ENCODE assay signal across 8 mouse cellular contexts in the genomic region with DNA sequence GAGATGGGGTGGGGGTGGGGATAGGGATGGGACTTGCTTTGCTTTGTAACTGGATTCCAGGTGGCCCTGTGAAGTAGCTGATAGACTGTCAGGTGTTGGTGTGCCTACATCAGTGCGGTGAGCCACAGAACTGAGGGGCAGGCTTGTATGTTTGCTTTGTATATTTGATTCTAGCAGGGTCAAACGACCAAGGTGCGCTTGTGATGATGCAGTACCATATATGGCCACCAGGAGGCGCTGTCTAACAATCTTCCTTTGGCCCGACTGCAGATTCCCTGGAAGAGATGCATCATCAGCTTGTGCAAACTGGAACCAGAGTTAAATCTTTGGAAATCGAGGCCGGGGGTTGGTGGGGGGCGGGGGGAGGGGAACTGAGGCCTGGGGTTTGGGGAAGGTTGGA.
A peak's percentile ranks its signal among the peaks of the same experiment; 100 is the strongest.
DNase-seq lines count a peak whose midpoint lies in the region; ATAC-seq and TF ChIP-seq lines count a peak whose summit lies in the region.

No protein-coding gene starts in this region.

- no peaks in the 10 kb centered on the region for H3K27me3 ChIP-seq in hindbrain, postnatal 0 days (ENCODE audit: insufficient read depth, low read length)
- H3K27me3 ChIP-seq in liver, embryonic 14.5 days (ENCODE audit: control insufficient read depth, insufficient read depth, low read length), result no peaks in the 10 kb centered on the region

- H3K9ac ChIP-seq in hindbrain, postnatal 0 days (replicated peaks; ENCODE audit: low read length), result no peak overlapping the region
- no peak overlapping the region for H3K9ac ChIP-seq in liver, embryonic 14.5 days (replicated peaks)

- no peaks in the 10 kb centered on the region for H3K9me3 ChIP-seq in hindbrain, postnatal 0 days (ENCODE audit: low read length)
- no peaks in the 10 kb centered on the region for H3K9me3 ChIP-seq in liver, embryonic 14.5 days (ENCODE audit: control insufficient read depth, low read length)

- H3K27ac ChIP-seq in hindbrain, postnatal 0 days, result no peak overlapping the region
- H3K27ac ChIP-seq in liver, embryonic 14.5 days, result no peak overlapping the region

- WGBS in hindbrain, postnatal 0 days, result 3% methylated on average over 8 of the region's 8 CpGs
- 4% methylated on average over 8 of the region's 8 CpGs for WGBS in liver, embryonic 14.5 days (ENCODE audit: insufficient replicate concordance)

- DNase-seq in left cerebral cortex, adult 18-20 months (ENCODE audit: low spot score in 2 of 2), result peak; percentile 68 to 76
- no peak for DNase-seq in left cerebral cortex, adult 11 months (ENCODE audit: low spot score)
- DNase-seq in R1 (ENCODE audit: low read depth, low spot score), result peak; percentile 79
- peak; percentile 91 to 93 for DNase-seq in cerebellum, postnatal 14 days
- peak; percentile 83 for DNase-seq in hindbrain, postnatal 0 days (ENCODE audit: low spot score)
- no peak for DNase-seq in liver, embryonic 14.5 days (ENCODE audit: low read depth in 3 of 3, low spot score in 3 of 3)
- DNase-seq in retina, postnatal 7 days (ENCODE audit: low read depth, low spot score), result peak; percentile 54

- H3K4me1 ChIP-seq in hindbrain, postnatal 0 days (ENCODE audit: insufficient read depth, low read length), result no peaks in the 10 kb centered on the region
- no peaks in the 10 kb centered on the region for H3K4me1 ChIP-seq in liver, embryonic 14.5 days (replicated peaks; ENCODE audit: control insufficient read depth in 2 of 2, insufficient read depth in 2 of 2, low read length in 1 of 2)

- no peak overlapping the region for H3K4me2 ChIP-seq in hindbrain, postnatal 0 days (ENCODE audit: low read depth, low read length)
- no peak overlapping the region for H3K4me2 ChIP-seq in liver, embryonic 14.5 days (ENCODE audit: low read depth)

- ATAC-seq in hindbrain, postnatal 0 days, result 0 out of 2 replicates have a peak, but pooled peaks have one; percentile 55
- ATAC-seq in liver, embryonic 14.5 days (ENCODE audit: insufficient read depth), result no peak
- no peak for ATAC-seq in erythroid progenitor cell, adult 5-6 weeks (replicated peaks; ENCODE audit: low FRiP score, poor library complexity, severe bottlenecking)

- H3K36me3 ChIP-seq in hindbrain, postnatal 0 days (ENCODE audit: insufficient read depth, low read length), result no peaks in the 10 kb centered on the region
- H3K36me3 ChIP-seq in liver, embryonic 14.5 days (replicated peaks; ENCODE audit: control insufficient read depth, insufficient read depth, low read depth), result no peaks in the 10 kb centered on the region

- TF ChIP-seq EP300 in liver, embryonic 14.5 days (IDR thresholded peaks at IDR 0.05; ENCODE audit: low read depth), result no peak

- TF ChIP-seq CTCF in hindbrain, postnatal 0 days (IDR thresholded peaks at IDR 0.05; ENCODE audit: low read depth), result peak; percentile 93
- TF ChIP-seq CTCF in liver, embryonic 14.5 days (IDR thresholded peaks at IDR 0.05; ENCODE audit: low read depth), result peak; percentile 87

- no peak overlapping the region for H3K4me3 ChIP-seq in hindbrain, postnatal 0 days (ENCODE audit: low read length)
- H3K4me3 ChIP-seq in liver, embryonic 14.5 days (ENCODE audit: insufficient read depth in 1 of 2, low read depth in 2 of 2, low read length in 2 of 2), result no peak overlapping the region

Comparison
In these comparisons a context has a peak if more than half of its experiments do, and no peak if none do; other contexts are left out.
1. DNase-seq: peak in left cerebral cortex, adult 18-20 months (2 of 2), R1 (single experiment), cerebellum, postnatal 14 days (2 of 2), hindbrain, postnatal 0 days (single experiment) and retina, postnatal 7 days (single experiment); none in left cerebral cortex, adult 11 months (single experiment) and liver, embryonic 14.5 days (0 of 3).